Mouse (Mus musculus): Measurements from ENCODE around the gene Foxj2.

Foxj2 gene

DNA sequence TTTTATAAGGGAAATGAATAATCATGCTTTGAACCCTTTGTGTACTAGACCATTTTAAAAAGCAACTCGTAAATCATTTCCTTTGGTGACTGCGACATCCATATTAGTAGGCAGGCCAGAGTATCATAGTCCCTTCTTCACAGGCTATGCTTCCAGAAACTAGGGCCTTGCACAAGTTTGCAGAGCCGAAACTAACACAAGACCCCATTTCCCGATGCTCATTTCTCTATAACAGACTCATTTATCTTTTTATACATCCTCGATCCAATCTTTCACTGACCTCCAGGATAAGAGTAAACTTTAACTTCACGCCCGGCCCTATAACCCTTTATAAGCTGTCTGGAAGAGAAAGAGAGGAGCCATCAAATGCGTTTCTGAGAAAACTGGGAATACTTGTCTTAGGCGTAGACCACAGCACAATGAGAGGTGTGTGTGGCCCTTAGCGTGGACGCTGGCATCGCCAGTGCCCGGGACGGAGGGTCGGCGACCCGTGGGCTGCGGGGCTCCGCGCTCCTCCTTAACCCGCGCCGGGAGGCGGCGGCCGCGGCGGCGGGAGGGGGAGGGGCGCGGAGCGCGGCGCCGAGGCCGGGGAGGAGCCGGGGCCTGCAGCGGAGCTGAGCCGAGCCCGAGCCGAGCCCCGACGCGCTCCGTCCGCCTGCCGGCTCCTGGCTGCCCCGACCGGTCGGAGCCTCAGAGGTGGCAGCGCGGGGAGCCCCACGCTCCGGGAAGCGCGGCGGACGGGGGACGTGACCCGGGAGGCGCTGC, at the start of gene Foxj2:
Gene Foxj2, plus strand, starts transcription at position 609 of the 765 bp plus-strand sequence.
- DNase-seq = peak; percentile 86 to 89

DNA sequence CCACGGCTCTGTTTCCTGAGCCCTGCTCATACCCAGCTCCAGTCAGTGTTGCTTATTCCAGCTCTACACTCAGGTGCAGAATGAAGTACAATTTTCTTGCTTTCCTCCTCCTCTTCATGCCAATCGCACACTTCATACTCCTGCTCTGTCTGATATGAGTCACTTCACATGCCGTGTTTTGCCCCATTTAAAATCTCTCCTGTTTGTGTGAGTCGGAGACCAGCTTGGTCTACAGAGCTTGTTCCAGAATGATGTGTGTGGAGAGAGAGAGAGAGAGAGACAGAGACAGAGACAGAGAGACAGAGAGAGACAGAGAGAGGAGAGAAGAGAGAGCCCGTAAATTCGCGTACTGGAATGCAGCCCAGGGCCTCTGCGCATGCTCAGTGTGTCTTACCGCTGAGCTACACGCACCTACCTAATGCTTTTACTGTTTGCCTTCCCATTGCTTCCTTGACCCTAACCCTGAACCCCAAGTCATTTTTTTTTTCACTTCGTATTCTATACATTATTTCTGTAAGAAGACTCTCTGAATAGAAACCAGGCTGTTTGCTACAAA, 48.9 kb upstream of the Foxj2 start:
- DNase-seq = peak; percentile 41 to 52

DNA sequence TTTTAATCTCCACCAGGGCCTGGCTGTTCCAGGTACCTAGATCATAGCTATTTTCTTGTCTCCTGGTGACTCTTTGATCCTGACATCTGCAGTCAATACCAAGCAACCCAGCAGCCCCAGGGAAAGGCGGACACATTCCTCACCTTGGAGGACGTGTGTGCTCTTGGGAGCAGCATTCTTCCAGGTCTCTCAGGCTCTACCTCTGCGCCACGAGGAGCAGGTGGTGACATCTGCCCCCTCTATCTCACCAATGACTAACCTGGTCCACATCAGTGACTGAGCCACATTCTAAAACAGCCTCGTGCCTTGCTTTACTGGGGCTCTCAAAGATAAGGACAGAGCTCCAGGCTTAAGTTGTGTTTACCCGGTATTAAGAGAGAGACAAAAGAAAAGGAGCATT, 47.0 kb upstream of the Foxj2 start:
- DNase-seq = no peak

- DNase-seq = no peak
Measured at GRCm38 (mm10) chr6:122774345-122774744, 45.4 kb upstream of the Foxj2 start.

DNA sequence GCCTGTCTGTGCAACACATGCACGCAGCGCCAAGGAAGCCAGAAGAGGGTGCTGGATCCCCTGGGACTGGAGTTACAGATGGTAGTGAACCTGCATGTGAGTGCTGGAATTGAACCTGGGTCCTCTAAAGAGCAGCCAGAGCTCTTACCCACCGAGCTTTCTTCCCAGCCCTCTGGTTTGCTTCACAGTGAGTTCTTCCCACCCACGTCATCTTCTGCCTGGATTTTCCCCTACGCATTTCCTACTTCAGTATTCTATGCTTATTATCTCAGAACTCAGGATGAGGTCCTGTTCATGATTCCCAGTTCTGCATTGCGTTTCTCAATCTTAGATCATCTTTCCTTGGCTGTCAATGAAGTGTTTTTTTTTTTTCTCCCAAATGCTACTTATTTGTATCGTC, 43.7 kb upstream of the Foxj2 start:
- no peak for DNase-seq

DNA sequence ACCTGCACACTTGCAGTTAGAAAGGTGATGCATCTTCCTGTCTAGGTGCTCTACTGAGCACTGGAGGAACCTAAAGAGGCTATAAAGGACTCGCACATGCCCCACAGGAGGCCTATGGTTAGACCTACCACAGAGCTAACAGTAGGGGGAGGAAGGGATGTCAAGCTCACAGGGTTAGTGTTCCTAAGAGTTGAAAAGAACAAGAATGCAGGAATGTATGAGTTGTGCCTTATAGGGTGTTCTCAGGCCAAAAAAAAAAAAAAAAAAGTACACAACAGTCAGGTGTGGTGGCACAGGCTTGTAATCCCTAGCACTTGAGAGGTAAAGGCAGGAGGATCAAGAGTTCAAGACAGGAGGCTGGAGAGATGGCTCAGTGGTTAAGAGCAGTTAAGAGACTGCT, 39.8 kb upstream of the Foxj2 start:
- DNase-seq = no peak

DNA sequence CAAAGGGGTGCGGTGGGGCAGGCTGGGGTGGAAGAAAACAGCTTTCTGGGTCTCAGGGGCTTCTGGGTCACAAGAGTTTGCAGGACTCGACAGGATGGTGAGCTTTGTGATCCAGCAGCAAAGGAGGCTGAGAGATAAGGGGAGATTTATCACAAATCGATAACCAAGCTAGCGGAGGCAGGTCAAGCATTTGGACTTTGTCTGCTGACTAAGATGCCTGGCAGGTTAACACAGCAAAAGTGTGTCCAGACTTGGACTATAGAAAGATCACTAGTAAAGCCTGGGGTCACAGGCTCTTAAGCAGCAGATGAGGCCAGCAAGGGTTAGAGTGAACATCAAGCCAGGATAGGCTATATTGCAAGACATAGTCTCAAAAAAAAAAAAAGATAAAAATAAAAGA, 38.5 kb upstream of the Foxj2 start:
- no peak for DNase-seq

- peak; percentile 56 to 67 for DNase-seq
Measured at GRCm38 (mm10) chr6:122782164-122782563, 37.5 kb upstream of the Foxj2 start.

- DNase-seq = peak; percentile 49 to 78
Measured at GRCm38 (mm10) chr6:122784866-122785265, 34.8 kb upstream of the Foxj2 start.

GRCm38 (mm10) chr6:122786275-122786674, 33.4 kb upstream of the Foxj2 start:
- peak; percentile 82 to 89 for DNase-seq

DNA sequence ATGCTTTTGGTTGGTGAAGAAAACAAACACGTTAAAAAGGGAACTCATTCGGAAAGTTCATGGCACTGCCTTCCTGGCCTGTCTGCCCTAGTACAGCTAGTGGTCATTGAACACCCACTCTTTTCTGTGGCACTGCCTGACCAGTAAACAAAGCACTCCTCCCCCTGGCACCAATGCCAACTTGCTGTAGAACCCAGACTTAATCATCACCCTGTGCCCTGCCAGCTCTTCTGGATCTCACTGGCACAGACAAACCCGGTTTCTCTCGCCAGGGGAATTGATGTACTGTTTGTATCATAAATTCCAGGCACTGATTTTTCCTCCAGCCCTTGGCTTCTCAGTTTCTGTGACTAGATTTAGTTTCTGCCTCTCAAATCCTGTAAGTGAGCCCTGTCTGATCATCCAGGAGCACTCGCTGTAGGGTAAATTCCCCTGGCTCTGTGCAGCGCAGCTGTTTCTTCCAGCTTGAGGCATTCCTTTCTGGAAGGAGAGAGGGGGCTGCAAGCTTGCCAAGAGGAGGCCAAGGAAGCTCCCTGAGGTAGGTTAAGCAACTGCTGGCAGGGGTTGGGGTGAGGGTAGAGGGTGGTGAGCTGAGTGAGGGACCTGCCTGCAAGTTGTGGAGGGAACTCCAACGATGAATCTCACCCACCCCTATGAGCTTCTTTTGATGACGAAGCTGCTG, 24.3 kb upstream of the Foxj2 start:
- no peak for DNase-seq

GRCm38 (mm10) chr6:122800640-122801300, 18.9 kb upstream of the Foxj2 start:
- DNase-seq = no peak

GRCm38 (mm10) chr6:122801301-122801800, 18.4 kb upstream of the Foxj2 start, which contains the start of gene Slc2a3:
TSS of gene Slc2a3 (minus strand) at chr6:122801640.
- DNase-seq = peak; percentile 79 to 81

DNA sequence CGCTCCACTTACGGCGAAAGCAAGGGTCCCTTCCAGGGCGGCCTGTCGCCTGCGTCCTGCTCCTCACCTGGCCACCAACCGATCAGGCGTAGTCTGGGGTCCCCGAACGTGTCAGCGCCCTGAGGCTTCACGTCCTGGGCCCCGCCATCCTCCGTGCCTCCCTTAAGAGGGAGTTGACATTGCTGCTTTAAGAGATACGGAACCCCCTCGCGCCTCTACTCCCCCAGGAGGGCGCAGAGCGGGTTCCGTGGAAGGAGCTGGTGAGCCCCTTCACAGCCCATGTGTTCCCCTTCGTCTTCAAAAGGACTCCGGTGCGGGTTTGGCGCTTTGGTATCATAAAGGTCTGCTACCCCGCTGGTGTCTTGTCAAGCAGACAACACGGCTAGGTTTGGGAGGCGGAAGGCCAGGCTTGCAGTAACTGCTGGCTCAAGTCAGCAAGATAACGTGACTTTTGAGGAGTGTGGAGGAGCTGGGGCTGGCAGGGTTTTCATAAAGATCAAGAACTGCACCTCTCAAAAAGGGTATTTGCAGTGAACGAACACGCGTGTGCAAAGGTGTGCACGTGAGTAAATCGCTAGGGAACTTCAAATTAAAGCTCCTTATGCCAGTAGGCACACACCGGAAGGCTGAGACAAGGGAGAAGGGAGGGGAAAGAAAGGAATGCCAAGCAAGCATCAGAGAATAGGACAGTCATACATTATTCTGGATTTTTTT, 17.8 kb upstream of the Foxj2 start:
- DNase-seq = peak; percentile 68 to 72

- peak; percentile 83 to 91 for DNase-seq
Measured at GRCm38 (mm10) chr6:122804418-122804817, 15.3 kb upstream of the Foxj2 start.

DNA sequence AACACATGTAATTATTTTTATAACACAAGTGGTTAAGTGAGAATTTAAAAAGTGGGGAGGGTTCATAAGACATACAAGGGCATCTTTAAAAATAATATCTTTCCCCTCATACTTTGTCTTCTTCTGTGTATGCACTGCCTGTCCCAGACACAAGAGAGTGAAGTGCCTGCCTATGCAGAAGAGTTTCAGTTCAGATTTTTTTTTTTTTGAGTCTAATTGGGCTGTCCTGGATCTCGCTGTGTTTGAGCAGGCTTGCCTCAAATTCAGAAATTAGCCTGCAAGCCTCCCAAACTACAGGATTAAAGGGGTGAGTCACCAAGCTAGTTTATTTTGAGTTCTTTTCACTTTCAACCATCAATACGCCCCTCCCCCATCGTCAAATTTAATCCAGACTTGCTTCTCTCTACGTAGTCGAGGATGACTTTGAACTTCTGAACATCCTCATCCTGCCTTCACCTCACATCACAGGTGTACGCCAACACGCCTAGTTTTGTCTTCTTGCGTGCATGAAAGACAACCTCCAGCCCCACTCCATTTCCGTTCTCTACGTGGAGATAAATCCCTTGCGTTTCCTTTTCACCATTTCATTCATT, 9.6 kb upstream of the Foxj2 start:
- DNase-seq = no peak

DNA sequence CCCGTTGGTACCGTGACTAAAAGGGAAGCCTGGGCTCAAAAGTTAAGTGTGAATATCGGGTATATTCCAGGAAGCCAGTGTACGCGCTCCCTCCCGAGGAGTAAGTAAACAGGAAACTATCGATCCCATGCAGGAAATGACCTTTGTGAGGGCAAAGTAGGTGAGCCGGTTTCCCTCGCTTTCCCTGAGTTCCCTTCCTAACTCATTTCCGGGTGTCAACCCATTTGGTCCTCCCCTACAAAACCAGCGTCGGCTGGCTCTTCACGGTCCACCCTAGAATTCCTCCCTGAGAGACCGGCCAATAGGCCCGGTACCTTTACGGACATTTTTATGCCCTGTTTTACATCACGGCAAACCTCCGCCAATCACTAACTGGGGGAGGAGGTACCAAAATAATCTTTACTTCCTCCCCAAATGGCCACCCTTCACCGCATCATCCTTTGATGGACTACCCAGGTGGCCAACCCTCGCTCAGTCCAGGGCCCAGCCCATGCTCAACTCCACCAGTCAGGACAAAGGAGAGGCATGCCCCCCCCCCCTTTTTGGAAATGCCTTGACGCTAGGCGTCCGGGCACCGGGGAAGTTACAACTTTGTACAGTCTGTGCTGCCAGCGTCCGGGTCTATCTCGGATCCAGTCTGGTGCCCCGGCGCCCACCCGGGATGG, 9.0 kb upstream of the Foxj2 start:
- peak; percentile 96 to 97 for DNase-seq

DNA sequence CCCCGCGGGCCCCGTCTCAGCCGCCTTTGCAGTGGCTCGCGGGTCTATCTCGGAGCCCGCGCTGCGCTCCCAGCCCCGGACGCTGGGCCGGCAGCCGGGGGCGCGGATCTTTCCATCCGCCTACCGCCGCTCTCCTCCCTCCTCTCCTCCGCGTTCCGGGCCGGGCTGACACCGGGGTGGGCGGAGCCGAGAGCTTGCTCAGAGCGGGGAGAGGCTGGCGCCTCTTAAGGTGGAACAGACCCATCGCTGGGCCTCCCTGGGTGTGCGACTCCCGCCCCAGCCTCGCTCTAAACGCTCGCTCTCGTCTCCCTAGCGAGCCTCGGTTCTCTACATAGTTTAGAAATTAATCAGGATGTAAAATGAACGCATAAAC, 8.4 kb upstream of the Foxj2 start:
- DNase-seq = peak; percentile 94 to 95

- DNase-seq = peak; percentile 54 to 62
Measured at GRCm38 (mm10) chr6:122811771-122812600, 7.7 kb upstream of the Foxj2 start.

GRCm38 (mm10) chr6:122812716-122813115, 7.0 kb upstream of the Foxj2 start:
- DNase-seq = no peak

DNA sequence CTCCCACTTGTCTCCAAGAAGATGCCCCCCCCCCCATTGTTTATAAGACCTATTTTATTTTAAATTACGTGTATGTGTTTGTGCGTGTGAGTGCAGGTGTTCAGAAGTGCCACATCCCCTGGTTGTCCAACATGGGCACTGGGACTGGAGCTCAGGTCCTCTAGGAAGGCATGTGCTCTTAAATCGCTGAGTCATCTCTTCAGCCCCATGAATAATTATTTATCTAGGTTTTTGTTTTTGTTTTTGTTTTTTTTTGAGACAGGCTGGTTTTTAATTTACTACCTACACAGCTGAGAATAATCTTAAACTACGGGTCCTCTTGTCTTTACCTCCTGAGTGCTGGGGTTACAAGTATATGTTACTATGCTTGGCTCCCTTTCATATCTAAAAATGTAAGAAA, 6.1 kb upstream of the Foxj2 start:
- no peak for DNase-seq
